Mouse (Mus musculus) G1E (cell line): Measurements from ENCODE around the gene Ipmk.

ENCODE experiments used
- CTCF ChIP-seq: IDR thresholded peaks from 2 replicates; pipeline ENCODE4 v1.5.1; 2012; ENCODE audit warnings: low read depth, low read length, inconsistent platforms, mixed read lengths
- POLR2AphosphoS5 ChIP-seq: IDR thresholded peaks from 2 replicates; pipeline ENCODE4 v1.6.1; 2012; ENCODE audit warnings: low read depth, low read length, inconsistent platforms; ENCODE audit not compliant: insufficient replicate concordance
- TAL1 ChIP-seq: conservative IDR thresholded peaks from 2 replicates; pipeline ENCODE4 v1.6.1; 2012; ENCODE audit warnings: low read depth, low read length, inconsistent platforms, mixed read lengths

DNA sequence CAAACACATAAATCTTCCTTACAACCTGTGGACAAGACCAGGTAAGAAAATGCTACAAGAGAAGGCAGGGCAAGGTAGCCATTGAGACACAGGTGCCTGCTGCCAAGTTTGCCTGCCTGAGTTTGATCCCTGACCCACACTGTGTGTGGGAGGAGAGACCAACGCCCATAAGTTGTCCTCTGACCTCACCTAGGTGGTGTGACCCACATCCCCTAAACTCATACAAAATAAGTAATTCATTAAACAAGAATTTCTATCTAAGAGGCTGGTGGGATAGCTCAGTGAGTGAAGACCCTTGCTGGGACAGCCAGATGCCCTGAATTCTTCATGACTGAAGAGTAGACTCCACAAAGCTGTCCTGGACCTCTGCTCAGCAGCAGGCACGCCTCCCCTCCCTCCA is 7.4 kb upstream of the Ipmk start:
- no peak for TF ChIP-seq CTCF
- no peak for TF ChIP-seq POLR2AphosphoS5
- TF ChIP-seq TAL1 = no peak
